Mouse (Mus musculus): ENCODE results near the gene Rpain. TPM values are rescaled to one million over a fixed set of nuclear protein-coding genes. Genes with fewer than 3 reads are reported as not detected.

Gene Rpain
- polyA plus RNA-seq, 1 experiment: 48.1 TPM

- DNase-seq (ENCODE audit: low read depth): peak; percentile 49
- TF ChIP-seq CTCF (IDR thresholded peaks at IDR 0.05; ENCODE audit: borderline replicate concordance, extremely low read depth, insufficient read depth, insufficient read length) (no peak), POLR2A (IDR thresholded peaks at IDR 0.05; ENCODE audit: borderline replicate concordance, extremely low read depth, insufficient read depth, insufficient read length, poor library complexity, severe bottlenecking) (no peak)
These were observed 837 bp downstream of the Rpain start for GRCm38 (mm10) chr11:70970560-70971540.

- DNase-seq (ENCODE audit: low read depth): no peak
- TF ChIP-seq POLR2A (IDR thresholded peaks at IDR 0.05; ENCODE audit: borderline replicate concordance, extremely low read depth, insufficient read depth, insufficient read length, poor library complexity, severe bottlenecking): no peak
- TF ChIP-seq CTCF (IDR thresholded peaks at IDR 0.05; ENCODE audit: borderline replicate concordance, extremely low read depth, insufficient read depth, insufficient read length): no peak
These were observed 2.6 kb downstream of the Rpain start for GRCm38 (mm10) chr11:70972586-70972985.

- peak; percentile 43; the same call in 1 of the 2 replicates for TF ChIP-seq CTCF (IDR thresholded peaks at IDR 0.05; ENCODE audit: borderline replicate concordance, extremely low read depth, insufficient read depth, insufficient read length)
- TF ChIP-seq POLR2A (IDR thresholded peaks at IDR 0.05; ENCODE audit: borderline replicate concordance, extremely low read depth, insufficient read depth, insufficient read length, poor library complexity, severe bottlenecking): no peak
- DNase-seq (ENCODE audit: low read depth): peak; percentile 17
These were observed 3.9 kb downstream of the Rpain start for GRCm38 (mm10) chr11:70973947-70974346.

GRCm38 (mm10) chr11:70975193-70975592, 5.2 kb downstream of the Rpain start:
- DNase-seq (ENCODE audit: low read depth): no peak
- TF ChIP-seq CTCF (IDR thresholded peaks at IDR 0.05; ENCODE audit: borderline replicate concordance, extremely low read depth, insufficient read depth, insufficient read length): no peak
- no peak for TF ChIP-seq POLR2A (IDR thresholded peaks at IDR 0.05; ENCODE audit: borderline replicate concordance, extremely low read depth, insufficient read depth, insufficient read length, poor library complexity, severe bottlenecking)

GRCm38 (mm10) chr11:70977293-70977692, 7.3 kb downstream of the Rpain start:
- TF ChIP-seq CTCF (IDR thresholded peaks at IDR 0.05; ENCODE audit: borderline replicate concordance, extremely low read depth, insufficient read depth, insufficient read length) (no peak), POLR2A (IDR thresholded peaks at IDR 0.05; ENCODE audit: borderline replicate concordance, extremely low read depth, insufficient read depth, insufficient read length, poor library complexity, severe bottlenecking) (no peak)
- DNase-seq (ENCODE audit: low read depth): no peak

- TF ChIP-seq POLR2A (IDR thresholded peaks at IDR 0.05; ENCODE audit: borderline replicate concordance, extremely low read depth, insufficient read depth, insufficient read length, poor library complexity, severe bottlenecking) (no peak), CTCF (IDR thresholded peaks at IDR 0.05; ENCODE audit: borderline replicate concordance, extremely low read depth, insufficient read depth, insufficient read length) (no peak)
- DNase-seq (ENCODE audit: low read depth): no peak
These were observed 10.2 kb downstream of the Rpain start for GRCm38 (mm10) chr11:70980232-70980631.

- TF ChIP-seq POLR2A (IDR thresholded peaks at IDR 0.05; ENCODE audit: borderline replicate concordance, extremely low read depth, insufficient read depth, insufficient read length, poor library complexity, severe bottlenecking) (no peak), CTCF (IDR thresholded peaks at IDR 0.05; ENCODE audit: borderline replicate concordance, extremely low read depth, insufficient read depth, insufficient read length) (no peak)
- no peak for DNase-seq (ENCODE audit: low read depth)
These were observed 10.9 kb downstream of the Rpain start for GRCm38 (mm10) chr11:70980751-70981510.

GRCm38 (mm10) chr11:70982030-70982429, 12.0 kb downstream of the Rpain start:
- no peak for DNase-seq (ENCODE audit: low read depth)

GRCm38 (mm10) chr11:70982557-70983228, 12.7 kb downstream of the Rpain start, which contains the start of gene C1qbp:
Gene C1qbp (minus strand): TSS chr11:70983026.
- peak; percentile 96 for DNase-seq (ENCODE audit: low read depth)
- TF ChIP-seq CTCF (IDR thresholded peaks at IDR 0.05; ENCODE audit: borderline replicate concordance, extremely low read depth, insufficient read depth, insufficient read length): peak; percentile 91
- TF ChIP-seq POLR2A (IDR thresholded peaks at IDR 0.05; ENCODE audit: borderline replicate concordance, extremely low read depth, insufficient read depth, insufficient read length, poor library complexity, severe bottlenecking): peak; percentile 69

More at GRCm38 (mm10) chr11:70982030-70982429, 12.0 kb downstream of the Rpain start:
- TF ChIP-seq POLR2A (IDR thresholded peaks at IDR 0.05; ENCODE audit: borderline replicate concordance, extremely low read depth, insufficient read depth, insufficient read length, poor library complexity, severe bottlenecking): no peak

- DNase-seq (ENCODE audit: low read depth): no peak
These were observed 31.2 kb downstream of the Rpain start for GRCm38 (mm10) chr11:71001167-71001566.

More at GRCm38 (mm10) chr11:71001167-71001566, 31.2 kb downstream of the Rpain start:
- TF ChIP-seq POLR2A (IDR thresholded peaks at IDR 0.05; ENCODE audit: borderline replicate concordance, extremely low read depth, insufficient read depth, insufficient read length, poor library complexity, severe bottlenecking) (no peak), CTCF (IDR thresholded peaks at IDR 0.05; ENCODE audit: borderline replicate concordance, extremely low read depth, insufficient read depth, insufficient read length) (no peak)
